Mouse (Mus musculus) myocyte (in vitro differentiated cells): Measurements from ENCODE around the gene Wwox. TPM values are rescaled to one million over a fixed set of nuclear protein-coding genes. Genes with fewer than 3 reads are reported as not detected.

ENCODE experiments used
- H3K27me3 ChIP-seq: one replicate; pipeline ENCODE4 v1.6.1; 2011; ENCODE audit not compliant: control insufficient read depth, insufficient read depth, insufficient read length
- H3K36me3 ChIP-seq: one replicate; pipeline ENCODE4 v1.6.1; 2011; ENCODE audit not compliant: control insufficient read depth, insufficient read depth
- H3K4me2 ChIP-seq: one replicate; pipeline ENCODE4 v1.6.1; 2011; ENCODE audit warnings: low read depth, control low read depth
- H3K4me3 ChIP-seq: one replicate; pipeline ENCODE4 v1.5.1; 2011; ENCODE audit warnings: mild to moderate bottlenecking, control low read depth, moderate library complexity
- H3K79me2 ChIP-seq: one replicate; pipeline ENCODE4 v1.6.1; 2011; ENCODE audit not compliant: control insufficient read depth, insufficient read depth
- H3ac ChIP-seq: one replicate; pipeline ENCODE4 v1.6.1; 2011; ENCODE audit not compliant: control insufficient read depth, insufficient read length
- CEBPB ChIP-seq: IDR thresholded peaks from 2 replicates; pipeline ENCODE4 v1.6.1; 2011; ENCODE audit warnings: mild to moderate bottlenecking, moderate library complexity; ENCODE audit not compliant: poor library complexity, insufficient read depth, severe bottlenecking
- E2F4 ChIP-seq: IDR thresholded peaks from one replicate; pipeline ENCODE4 v1.6.1; 2011; ENCODE audit warnings: mild to moderate bottlenecking, control low read depth, moderate library complexity; ENCODE audit not compliant: insufficient read depth
- MAX ChIP-seq: IDR thresholded peaks from one replicate; pipeline ENCODE4 v1.6.1; 2011; ENCODE audit warnings: low read depth, mild to moderate bottlenecking, control low read depth
- MYOD1 ChIP-seq, 3 experiments: IDR thresholded peaks; one replicate each; pipeline ENCODE4 v1.6.1; 2011; ENCODE audit warnings: control low read depth in 2 of 3, low read depth in 2 of 3, mild to moderate bottlenecking in 2 of 3, moderate library complexity in 1 of 3; ENCODE audit not compliant: insufficient read length in 2 of 3, control insufficient read depth in 1 of 3
- MYOG ChIP-seq, 3 experiments: IDR thresholded peaks; one replicate each; pipeline ENCODE4 v1.6.1; 2011; ENCODE audit warnings: control low read depth in 2 of 3, low read depth in 2 of 3, mild to moderate bottlenecking in 2 of 3; ENCODE audit not compliant: insufficient read length in 2 of 3, control insufficient read depth in 1 of 3, insufficient read depth in 1 of 3
- POLR2A ChIP-seq: IDR thresholded peaks from one replicate; pipeline ENCODE4 v1.6.1; 2011; ENCODE audit warnings: low read depth, mild to moderate bottlenecking, control low read depth, moderate library complexity; ENCODE audit not compliant: insufficient read length
- POLR2AphosphoS2 ChIP-seq: IDR thresholded peaks from one replicate; pipeline ENCODE4 v1.6.1; 2011; ENCODE audit warnings: low read depth, control low read depth; ENCODE audit not compliant: insufficient read length
- REST ChIP-seq: IDR thresholded peaks from one replicate; pipeline ENCODE4 v1.6.1; 2011; ENCODE audit warnings: mild to moderate bottlenecking, control low read depth, moderate library complexity; ENCODE audit not compliant: insufficient read depth, insufficient read length
- SRF ChIP-seq: IDR thresholded peaks from one replicate; pipeline ENCODE4 v1.6.1; 2011; ENCODE audit warnings: low read depth; ENCODE audit not compliant: control insufficient read depth, insufficient read length
- TCF12 ChIP-seq: IDR thresholded peaks from one replicate; pipeline ENCODE4 v1.6.1; 2011; ENCODE audit warnings: mild to moderate bottlenecking, control low read depth; ENCODE audit not compliant: poor library complexity, insufficient read depth, severe bottlenecking
- TCF3 ChIP-seq: IDR thresholded peaks from one replicate; pipeline ENCODE4 v1.6.1; 2011; ENCODE audit warnings: low read depth, control low read depth; ENCODE audit not compliant: insufficient read length
- USF1 ChIP-seq: IDR thresholded peaks from one replicate; pipeline ENCODE4 v1.6.1; 2011; ENCODE audit warnings: low read depth, mild to moderate bottlenecking, control low read depth, moderate library complexity
- polyA plus RNA-seq: library from polyadenylated mRNA; unstranded; fragments of >200 nt; fragmentation: generic; extraction: Trizol; gene quantifications from one replicate; pipeline ENCODE4 v1.2.1, GENCODE M21; 2012; ENCODE audit warnings: missing spikeins

The Wwox gene
- polyA plus RNA-seq, 1 experiment: 8.6 TPM

DNA sequence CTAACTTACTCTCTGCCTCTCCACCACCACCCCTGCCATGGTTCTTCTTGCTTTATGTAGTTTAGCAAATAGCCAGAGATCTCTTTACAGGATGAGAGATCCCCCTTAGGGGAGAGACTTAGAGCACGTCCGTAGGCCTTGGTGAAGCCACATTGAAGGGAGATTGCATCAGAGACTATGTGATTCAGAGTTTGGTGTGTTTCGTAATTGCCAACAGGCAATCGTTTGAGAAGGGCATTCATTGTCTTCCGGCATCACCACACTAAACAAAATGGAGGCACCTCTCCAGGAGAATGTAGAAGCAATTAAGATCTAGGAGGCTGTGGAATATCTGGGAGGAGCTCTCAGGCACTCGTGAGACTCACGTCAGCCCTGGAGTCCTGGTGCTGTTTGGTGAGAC is 408.2 kb downstream of the Wwox start:
- Histone ChIP-seq H3ac (no peak overlapping the region), H3K79me2 (no peaks in the 10 kb centered on the region), H3K4me3 (no peak overlapping the region), H3K36me3 (no peaks in the 10 kb centered on the region), H3K4me2 (no peak overlapping the region), H3K27me3 (no peaks in the 10 kb centered on the region)
- TF ChIP-seq CEBPB (peak; percentile 88), SRF (no peak)

DNA sequence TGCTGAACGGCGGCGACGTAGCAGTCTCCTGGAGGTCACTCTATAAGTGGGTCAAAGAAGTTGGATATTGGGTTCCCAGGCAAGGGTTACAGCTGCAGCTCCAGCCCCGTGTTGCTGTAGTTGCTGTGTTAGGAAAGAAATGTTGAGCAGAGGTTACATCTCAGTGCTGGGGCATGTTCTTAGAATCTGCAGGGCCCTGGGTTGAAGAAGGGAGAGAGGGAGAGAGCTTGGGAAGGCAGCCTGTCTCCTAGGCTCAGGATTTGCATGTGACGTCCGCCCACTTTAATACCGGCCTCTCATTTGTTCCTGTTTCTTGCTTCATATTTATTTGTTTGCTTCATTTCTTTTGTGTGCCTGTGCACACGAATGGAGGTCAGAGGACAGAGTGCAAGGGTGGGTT is 410.0 kb downstream of the Wwox start:
- Histone ChIP-seq H3ac (no peak overlapping the region), H3K79me2 (no peaks in the 10 kb centered on the region), H3K4me3 (no peak overlapping the region), H3K27me3 (no peaks in the 10 kb centered on the region), H3K36me3 (no peaks in the 10 kb centered on the region), H3K4me2 (no peak overlapping the region)
- TF ChIP-seq POLR2AphosphoS2: no peak
- TF ChIP-seq CEBPB: no peak
- TF ChIP-seq MYOD1 (IDR thresholded peaks at IDR 0.05; ENCODE audit: control insufficient read depth in 1 of 3, insufficient read length in 2 of 3, low read depth in 2 of 3): no peak
- no peak for TF ChIP-seq SRF
- TF ChIP-seq POLR2A: no peak
- TF ChIP-seq E2F4: no peak
- no peak for TF ChIP-seq TCF3
- no peak for TF ChIP-seq MAX
- TF ChIP-seq MYOG (IDR thresholded peaks at IDR 0.05; ENCODE audit: control insufficient read depth in 1 of 3, insufficient read depth in 1 of 3, insufficient read length in 2 of 3, low read depth in 2 of 3): no peak
- no peak for TF ChIP-seq TCF12
- TF ChIP-seq USF1: no peak
- no peak for TF ChIP-seq REST

DNA sequence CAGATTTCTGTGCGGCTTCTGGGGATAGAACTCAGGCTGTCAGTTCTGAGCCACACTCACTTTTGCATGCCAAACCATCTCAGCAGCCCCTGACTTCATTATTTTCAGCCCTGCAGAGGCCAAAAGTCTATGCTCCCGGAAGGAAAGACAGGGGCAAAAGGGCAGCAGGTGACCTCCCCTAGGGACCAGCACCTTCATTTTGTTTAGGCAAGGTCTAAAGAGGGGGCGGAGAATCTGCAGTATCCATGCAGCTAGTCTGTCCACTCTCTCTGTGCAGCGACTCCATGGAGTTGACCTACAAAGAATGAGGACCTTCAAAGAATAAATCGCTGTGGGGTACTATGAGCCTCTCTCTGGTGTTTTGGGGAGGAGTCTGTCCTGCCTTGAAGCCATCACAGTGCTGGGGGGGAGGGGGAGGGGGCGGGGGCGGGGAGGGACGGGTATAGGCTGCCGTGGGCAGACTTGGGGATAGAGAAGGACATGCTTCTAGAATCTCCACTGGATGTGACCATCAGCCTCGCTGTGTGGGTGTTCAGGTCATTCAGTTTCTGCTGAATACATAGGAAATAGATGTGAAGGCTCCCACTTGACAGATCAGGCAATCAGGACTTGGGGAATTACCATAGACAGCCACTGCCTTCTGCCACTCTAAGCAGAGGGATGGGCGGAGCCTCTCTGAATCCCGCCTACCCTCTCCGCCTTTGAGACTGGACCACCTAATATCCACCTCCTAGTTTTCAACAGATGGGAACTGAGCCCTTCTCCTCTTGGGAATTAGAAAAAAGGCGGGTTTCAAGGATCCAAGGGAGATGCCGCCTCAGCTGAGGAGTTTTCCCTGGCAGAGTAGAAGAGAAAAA is 410.8 kb downstream of the Wwox start:
- TF ChIP-seq POLR2A (no peak), E2F4 (no peak), MYOD1 (IDR thresholded peaks at IDR 0.05; ENCODE audit: control insufficient read depth in 1 of 3, insufficient read length in 2 of 3, low read depth in 2 of 3) (no peak), MYOG (IDR thresholded peaks at IDR 0.05; ENCODE audit: control insufficient read depth in 1 of 3, insufficient read depth in 1 of 3, insufficient read length in 2 of 3, low read depth in 2 of 3) (no peak), POLR2AphosphoS2 (no peak), CEBPB (no peak), USF1 (no peak), SRF (no peak), TCF3 (no peak), MAX (no peak), REST (no peak)
- Histone ChIP-seq H3K4me2 (no peak overlapping the region), H3K27me3 (no peaks in the 10 kb centered on the region), H3K4me3 (no peak overlapping the region), H3ac (no peak overlapping the region), H3K79me2 (no peaks in the 10 kb centered on the region), H3K36me3 (no peaks in the 10 kb centered on the region)

DNA sequence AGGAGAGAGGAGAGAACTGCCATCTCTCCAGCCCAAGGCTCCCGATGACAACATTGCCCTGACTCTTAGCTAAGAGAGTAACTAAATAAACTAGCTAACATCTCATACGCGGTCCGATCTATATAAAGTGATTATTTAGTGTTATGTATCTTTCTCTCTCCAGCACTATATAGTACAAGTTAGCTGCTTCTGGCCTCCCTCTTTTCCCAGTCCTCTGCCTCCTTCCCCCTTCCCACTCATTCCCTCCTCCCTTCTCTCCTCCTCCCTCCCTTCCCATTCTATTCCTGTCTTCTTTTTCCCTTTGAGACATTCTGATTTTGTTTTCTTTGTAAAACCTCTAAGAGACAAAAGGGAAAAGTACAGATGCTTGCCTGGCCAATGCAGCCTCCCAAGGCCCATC is 414.3 kb downstream of the Wwox start:
- no peaks in the 10 kb centered on the region for H3K27me3 ChIP-seq
- H3ac ChIP-seq: no peak overlapping the region
- no peaks in the 10 kb centered on the region for H3K79me2 ChIP-seq
- H3K4me2 ChIP-seq: no peak overlapping the region
- TF ChIP-seq TCF3: no peak
- no peak for TF ChIP-seq MYOG (IDR thresholded peaks at IDR 0.05; ENCODE audit: control insufficient read depth in 1 of 3, insufficient read depth in 1 of 3, insufficient read length in 2 of 3, low read depth in 2 of 3)
- no peak for TF ChIP-seq TCF12
- no peak for TF ChIP-seq E2F4
- TF ChIP-seq MYOD1 (IDR thresholded peaks at IDR 0.05; ENCODE audit: control insufficient read depth in 1 of 3, insufficient read length in 2 of 3, low read depth in 2 of 3): no peak
- no peak for TF ChIP-seq POLR2AphosphoS2
- no peak for TF ChIP-seq SRF
- TF ChIP-seq MAX: no peak
- TF ChIP-seq USF1: no peak
- TF ChIP-seq POLR2A: no peak
- no peak for TF ChIP-seq CEBPB
- TF ChIP-seq REST: no peak
- H3K36me3 ChIP-seq: no peaks in the 10 kb centered on the region
- no peak overlapping the region for H3K4me3 ChIP-seq

- no peak overlapping the region for H3K4me3 ChIP-seq
- no peaks in the 10 kb centered on the region for H3K79me2 ChIP-seq
- H3ac ChIP-seq: no peak overlapping the region
- no peak overlapping the region for H3K4me2 ChIP-seq
- H3K27me3 ChIP-seq: no peaks in the 10 kb centered on the region
- TF ChIP-seq E2F4 (no peak), CEBPB (no peak), POLR2A (no peak), MAX (no peak), TCF3 (no peak), MYOG (IDR thresholded peaks at IDR 0.05; ENCODE audit: control insufficient read depth in 1 of 3, insufficient read depth in 1 of 3, insufficient read length in 2 of 3, low read depth in 2 of 3) (no peak), MYOD1 (IDR thresholded peaks at IDR 0.05; ENCODE audit: control insufficient read depth in 1 of 3, insufficient read length in 2 of 3, low read depth in 2 of 3) (no peak), POLR2AphosphoS2 (no peak), USF1 (no peak), SRF (no peak), TCF12 (no peak), REST (no peak)
- no peaks in the 10 kb centered on the region for H3K36me3 ChIP-seq
Measured at GRCm38 (mm10) chr8:114855833-114856232, 416.4 kb downstream of the Wwox start.
